Mouse (Mus musculus): ENCODE measurements around the gene Cds2. TPM values are rescaled to one million over a fixed set of nuclear protein-coding genes. Genes with fewer than 3 reads are reported as not detected.
A peak's percentile ranks its signal among the peaks of the same experiment; 100 is the strongest.

Gene Cds2
- polyA plus RNA-seq, 1 experiment: 57.8 TPM

DNA sequence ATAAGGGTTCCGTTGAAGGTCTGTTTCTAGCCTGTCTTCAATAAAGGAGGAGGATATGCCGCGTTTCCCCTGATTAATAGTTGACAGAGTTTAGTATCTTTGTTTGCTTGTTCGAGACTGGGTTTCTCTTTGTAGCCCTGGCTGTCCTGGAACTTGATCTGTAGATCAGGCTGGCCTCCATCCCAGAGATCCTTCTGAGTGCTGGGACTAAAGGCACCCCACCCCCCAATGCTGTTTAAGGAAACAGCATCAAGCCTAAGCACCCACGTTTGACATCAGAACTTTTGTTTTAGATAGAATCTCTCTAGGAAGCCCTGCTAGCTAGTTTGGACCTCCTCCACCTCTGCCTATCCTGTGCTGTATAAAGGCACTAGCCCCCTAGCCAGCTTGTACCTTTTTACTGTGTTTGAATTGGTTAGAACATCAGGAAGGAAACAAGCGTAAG, 1.3 kb downstream of the Cds2 start:
- TF ChIP-seq CTCF (IDR thresholded peaks at IDR 0.05; ENCODE audit: low read depth, low read length): no peak
- no peak for TF ChIP-seq POLR2A (IDR thresholded peaks at IDR 0.05; ENCODE audit: borderline replicate concordance, low read depth, low read length)
- Histone ChIP-seq H3K27ac (ENCODE audit: insufficient read depth, low read depth, low read length) (no peak overlapping the region), H3K4me3 (ENCODE audit: insufficient read depth, low read length) (peak overlapping the region; percentile 90), H3K4me1 (ENCODE audit: control insufficient read depth, insufficient read depth, low read length) (peaks cover 15% of the 10 kb centered on the region)

DNA sequence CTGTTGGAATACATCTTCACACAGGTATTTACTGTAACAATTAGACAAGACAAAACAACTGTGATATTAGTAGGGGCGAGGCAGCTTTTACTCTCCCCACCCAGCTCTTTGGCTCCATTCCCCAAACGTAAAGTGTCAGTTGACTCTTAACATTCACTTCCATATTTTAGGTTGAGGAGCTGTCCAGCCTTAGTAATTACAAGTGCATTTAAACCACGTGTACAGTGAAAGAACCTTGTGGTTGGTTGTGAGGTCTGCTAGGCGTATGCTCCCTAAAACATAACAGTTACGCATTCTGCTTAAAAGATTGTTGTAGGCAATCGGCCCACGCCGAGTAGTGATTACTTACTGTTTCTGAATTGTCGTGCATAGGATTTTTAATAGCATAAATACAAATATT, 2.2 kb downstream of the Cds2 start:
- TF ChIP-seq CTCF (IDR thresholded peaks at IDR 0.05; ENCODE audit: low read depth, low read length) (no peak), POLR2A (IDR thresholded peaks at IDR 0.05; ENCODE audit: borderline replicate concordance, low read depth, low read length) (no peak)
- Histone ChIP-seq H3K4me1 (ENCODE audit: control insufficient read depth, insufficient read depth, low read length) (peaks cover 23% of the 10 kb centered on the region), H3K4me3 (ENCODE audit: insufficient read depth, low read length) (no peak overlapping the region), H3K27ac (ENCODE audit: insufficient read depth, low read depth, low read length) (no peak overlapping the region)

DNA sequence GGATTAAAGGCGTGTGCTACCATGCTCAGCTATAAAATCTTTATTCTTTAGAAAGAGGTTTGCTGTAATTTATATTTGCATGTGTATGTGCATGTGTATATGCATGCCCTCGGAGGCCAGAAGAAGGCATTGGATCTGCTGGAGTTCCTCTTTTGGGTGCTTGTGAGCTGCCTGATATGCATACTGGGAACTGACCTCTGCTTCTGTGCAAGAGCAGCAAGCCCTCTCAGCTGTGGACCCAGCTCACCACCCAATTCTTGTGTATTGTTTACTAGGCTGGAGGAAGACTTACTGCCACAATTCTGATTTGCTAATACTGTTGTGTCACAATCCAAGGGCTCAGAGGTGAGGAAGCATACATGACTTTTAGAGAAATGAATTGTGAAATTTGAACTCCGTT, 3.1 kb downstream of the Cds2 start:
- H3K4me1 ChIP-seq (ENCODE audit: control insufficient read depth, insufficient read depth, low read length): peaks cover 26% of the 10 kb centered on the region
- TF ChIP-seq CTCF (IDR thresholded peaks at IDR 0.05; ENCODE audit: low read depth, low read length): no peak
- H3K27ac ChIP-seq (ENCODE audit: insufficient read depth, low read depth, low read length): peak overlapping the region; percentile 24; the same call in 1 of the 2 replicates
- no peak overlapping the region for H3K4me3 ChIP-seq (ENCODE audit: insufficient read depth, low read length)

DNA sequence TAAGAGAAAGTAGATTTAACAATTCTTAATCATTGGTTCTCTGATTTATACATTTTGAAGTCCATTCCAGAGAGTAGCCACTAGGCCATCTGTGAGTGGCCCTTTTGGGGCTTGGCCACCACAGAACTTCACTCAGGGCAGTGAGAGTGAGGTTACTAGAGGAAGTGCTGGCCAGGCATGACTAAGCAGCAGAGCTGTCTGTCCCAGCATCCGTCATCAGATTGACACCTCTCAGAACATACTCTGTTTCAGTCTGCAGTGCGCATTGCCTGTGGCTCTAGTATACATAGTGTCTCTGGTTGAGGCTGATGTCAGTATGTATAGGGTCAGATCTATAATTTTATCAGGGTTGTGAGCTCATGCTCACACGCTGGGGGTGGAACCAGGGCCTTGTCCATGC, 6.3 kb downstream of the Cds2 start:
- 0 out of 2 replicates have a peak overlapping the region, but pooled peaks have one; percentile 24 for H3K27ac ChIP-seq (ENCODE audit: insufficient read depth, low read depth, low read length)
- TF ChIP-seq CTCF (IDR thresholded peaks at IDR 0.05; ENCODE audit: low read depth, low read length) (no peak), POLR2A (IDR thresholded peaks at IDR 0.05; ENCODE audit: borderline replicate concordance, low read depth, low read length) (no peak)
- no peak overlapping the region for H3K4me3 ChIP-seq (ENCODE audit: insufficient read depth, low read length)
- H3K4me1 ChIP-seq (ENCODE audit: control insufficient read depth, insufficient read depth, low read length): peaks cover 30% of the 10 kb centered on the region

DNA sequence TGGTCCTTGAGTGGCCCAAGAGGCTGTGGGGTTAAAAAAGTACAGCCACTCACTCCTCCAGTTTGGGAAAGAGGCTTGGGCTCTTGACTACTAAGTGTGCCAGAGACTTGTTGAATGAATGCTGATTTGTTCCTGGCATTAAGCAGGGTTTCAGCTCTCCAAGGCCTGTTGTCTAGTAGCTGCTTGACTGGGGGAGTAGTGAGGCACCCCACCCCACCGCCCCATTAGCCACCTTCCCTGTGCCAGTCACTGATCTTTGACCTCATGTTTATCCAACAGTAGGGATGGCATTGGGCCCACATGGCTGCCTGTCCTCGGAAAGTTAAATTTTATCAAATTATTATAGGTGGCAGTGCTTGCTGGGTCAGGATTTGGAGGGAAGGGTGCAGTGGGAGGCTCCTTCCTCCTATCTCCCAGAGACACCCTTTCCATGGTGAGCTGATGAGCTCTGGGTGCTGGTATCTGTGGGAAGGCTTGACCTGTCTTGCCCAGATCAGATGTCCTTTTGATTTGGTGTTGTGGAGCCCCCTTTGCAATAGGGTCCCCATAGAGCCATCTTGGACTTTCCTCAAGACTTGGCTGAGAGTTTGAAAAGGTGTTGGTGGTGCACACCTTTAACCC, 7.5 kb downstream of the Cds2 start:
- Histone ChIP-seq H3K4me3 (ENCODE audit: insufficient read depth, low read length) (no peak overlapping the region), H3K27ac (ENCODE audit: insufficient read depth, low read depth, low read length) (no peak overlapping the region), H3K4me1 (ENCODE audit: control insufficient read depth, insufficient read depth, low read length) (peaks cover 28% of the 10 kb centered on the region)
- TF ChIP-seq POLR2A (IDR thresholded peaks at IDR 0.05; ENCODE audit: borderline replicate concordance, low read depth, low read length): no peak
- no peak for TF ChIP-seq CTCF (IDR thresholded peaks at IDR 0.05; ENCODE audit: low read depth, low read length)

DNA sequence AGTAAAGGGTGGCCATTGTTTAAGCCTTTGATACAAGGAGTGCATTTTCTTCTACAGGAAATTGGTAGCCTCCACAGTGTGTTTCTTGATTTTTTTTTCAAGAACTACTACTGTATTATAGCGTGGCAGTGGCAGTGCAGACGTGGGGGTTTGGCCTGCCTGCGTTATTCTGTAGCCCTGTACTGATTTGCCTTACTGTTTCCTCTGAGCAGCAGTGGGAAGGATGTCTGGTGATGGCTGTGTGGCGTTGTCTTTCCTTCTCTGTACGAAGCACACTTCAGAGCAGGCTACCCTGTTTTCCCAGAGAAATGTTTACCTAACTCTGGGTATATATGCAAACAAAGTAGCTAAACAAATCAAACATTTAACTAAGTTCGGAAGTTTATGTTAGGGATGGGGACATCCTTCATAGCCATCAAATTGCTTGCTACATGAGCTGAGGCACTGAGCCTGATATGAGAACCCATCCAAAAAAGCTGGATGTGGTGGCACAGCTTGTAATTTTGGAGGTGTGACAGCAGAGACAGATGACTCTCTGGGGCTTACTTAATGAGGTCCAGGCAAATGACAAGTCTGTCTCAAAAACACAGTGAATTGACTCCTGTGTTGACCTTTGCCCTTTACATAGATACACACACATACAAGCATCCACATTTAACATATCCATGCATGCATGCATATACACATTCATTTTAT, 9.9 kb downstream of the Cds2 start:
- no peak overlapping the region for H3K27ac ChIP-seq (ENCODE audit: insufficient read depth, low read depth, low read length)
- H3K4me3 ChIP-seq (ENCODE audit: insufficient read depth, low read length): no peak overlapping the region
- peaks cover 24% of the 10 kb centered on the region for H3K4me1 ChIP-seq (ENCODE audit: control insufficient read depth, insufficient read depth, low read length)
- TF ChIP-seq CTCF (IDR thresholded peaks at IDR 0.05; ENCODE audit: low read depth, low read length): no peak
- no peak for TF ChIP-seq POLR2A (IDR thresholded peaks at IDR 0.05; ENCODE audit: borderline replicate concordance, low read depth, low read length)

DNA sequence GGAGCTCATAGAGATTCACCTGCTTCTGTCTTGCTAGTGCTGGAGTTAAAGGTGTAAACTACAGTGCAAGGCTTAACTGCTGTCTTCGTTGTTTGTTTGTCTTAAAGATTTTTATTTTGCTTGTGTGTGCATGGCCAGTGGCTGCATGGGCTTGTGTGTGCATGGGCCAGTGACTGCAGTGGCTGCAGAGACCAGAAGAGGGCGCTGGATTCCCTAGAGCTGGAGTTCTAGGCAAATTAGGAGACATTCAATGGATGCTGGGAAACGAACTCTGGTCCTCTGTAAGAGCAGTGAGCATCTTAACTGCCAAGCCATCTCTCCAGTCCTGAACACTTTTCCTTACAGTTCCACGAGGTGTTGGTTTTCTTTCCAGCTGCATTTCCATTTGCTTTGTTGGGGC, 12.6 kb downstream of the Cds2 start:
- Histone ChIP-seq H3K27ac (ENCODE audit: insufficient read depth, low read depth, low read length) (no peak overlapping the region), H3K4me1 (ENCODE audit: control insufficient read depth, insufficient read depth, low read length) (peaks cover 18% of the 10 kb centered on the region), H3K4me3 (ENCODE audit: insufficient read depth, low read length) (no peak overlapping the region)
- TF ChIP-seq CTCF (IDR thresholded peaks at IDR 0.05; ENCODE audit: low read depth, low read length): no peak

DNA sequence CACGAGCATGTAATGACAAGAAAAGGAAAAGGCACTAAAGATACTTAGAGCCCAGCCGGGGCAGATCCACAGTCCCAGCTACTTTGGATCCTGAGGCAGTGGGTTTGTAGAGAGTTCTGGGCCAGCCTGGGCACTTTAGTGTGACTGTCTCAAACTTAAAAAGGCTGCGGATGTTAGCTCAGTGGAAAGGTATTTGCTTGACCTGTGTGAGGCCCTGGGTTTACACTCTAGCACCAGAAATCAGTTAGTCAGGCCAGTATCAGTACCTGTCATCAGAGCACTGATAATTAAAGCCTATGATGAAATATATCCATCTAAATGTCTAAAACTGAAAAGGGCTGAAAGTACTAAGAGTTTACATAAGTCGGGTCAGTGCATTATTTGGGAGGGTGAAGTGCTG, 13.3 kb downstream of the Cds2 start:
- peaks cover 19% of the 10 kb centered on the region for H3K4me1 ChIP-seq (ENCODE audit: control insufficient read depth, insufficient read depth, low read length)
- TF ChIP-seq POLR2A (IDR thresholded peaks at IDR 0.05; ENCODE audit: borderline replicate concordance, low read depth, low read length) (no peak), CTCF (IDR thresholded peaks at IDR 0.05; ENCODE audit: low read depth, low read length) (no peak)
- no peak overlapping the region for H3K4me3 ChIP-seq (ENCODE audit: insufficient read depth, low read length)
- no peak overlapping the region for H3K27ac ChIP-seq (ENCODE audit: insufficient read depth, low read depth, low read length)

DNA sequence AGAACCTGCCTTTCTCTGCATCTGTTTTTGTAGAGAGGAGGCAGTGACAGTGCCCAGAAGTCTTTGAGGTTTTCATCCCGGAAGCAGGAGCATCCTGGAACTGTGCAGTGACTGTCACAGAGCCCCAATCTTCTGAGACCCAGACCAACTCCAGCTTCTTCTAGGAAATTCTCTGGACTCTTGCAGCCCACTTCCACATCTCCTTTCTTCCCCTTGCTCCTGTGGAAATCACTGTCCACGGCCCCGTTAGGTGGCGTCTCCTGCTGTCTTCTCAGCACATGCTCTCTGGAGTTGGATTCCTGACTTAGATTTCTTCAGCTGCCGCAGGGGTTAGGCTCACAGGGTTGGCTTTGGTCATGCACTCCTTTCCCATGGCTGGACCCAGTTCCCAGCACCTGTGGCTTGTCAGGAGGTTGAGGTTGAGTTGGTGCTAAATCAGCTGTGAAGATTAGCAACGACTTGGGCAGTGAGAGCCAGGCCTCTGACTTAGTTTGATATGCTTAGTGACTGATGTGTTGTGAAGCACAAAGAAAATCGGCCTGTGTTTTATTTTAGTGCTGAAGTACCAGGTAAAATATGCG, 15.4 kb downstream of the Cds2 start:
- no peak overlapping the region for H3K4me3 ChIP-seq (ENCODE audit: insufficient read depth, low read length)
- TF ChIP-seq CTCF (IDR thresholded peaks at IDR 0.05; ENCODE audit: low read depth, low read length) (no peak), POLR2A (IDR thresholded peaks at IDR 0.05; ENCODE audit: borderline replicate concordance, low read depth, low read length) (no peak)
- H3K4me1 ChIP-seq (ENCODE audit: control insufficient read depth, insufficient read depth, low read length): peaks cover 33% of the 10 kb centered on the region
- no peak overlapping the region for H3K27ac ChIP-seq (ENCODE audit: insufficient read depth, low read depth, low read length)

DNA sequence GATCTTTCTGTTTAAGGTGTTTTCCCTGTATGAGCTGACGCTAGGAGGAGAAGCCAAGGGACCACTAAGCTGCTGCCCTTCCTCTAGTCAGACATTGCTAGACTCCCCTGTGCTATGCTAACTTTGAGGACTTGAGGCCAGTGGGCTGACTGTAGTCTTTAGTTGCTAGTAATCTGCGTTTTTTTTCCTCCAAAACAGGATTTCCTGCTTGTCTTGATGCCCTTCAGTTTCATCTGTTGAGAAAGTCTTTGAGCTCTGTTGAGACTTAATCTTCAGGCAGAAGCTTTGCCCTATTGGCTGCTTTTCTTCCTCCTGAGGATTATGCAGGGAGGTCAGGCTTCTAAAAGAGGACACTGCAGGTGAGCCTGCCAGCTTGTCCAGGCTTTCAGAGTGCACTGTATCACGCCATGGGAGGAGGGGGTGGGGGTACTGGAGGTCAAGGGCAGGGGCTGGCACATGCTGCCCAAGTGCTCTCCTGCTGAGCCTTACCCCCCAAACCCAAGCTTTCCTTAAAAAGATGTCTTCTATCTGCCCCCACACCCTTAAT, 16.5 kb downstream of the Cds2 start:
- no peak for TF ChIP-seq CTCF (IDR thresholded peaks at IDR 0.05; ENCODE audit: low read depth, low read length)
- no peak for TF ChIP-seq POLR2A (IDR thresholded peaks at IDR 0.05; ENCODE audit: borderline replicate concordance, low read depth, low read length)
- no peak overlapping the region for H3K4me3 ChIP-seq (ENCODE audit: insufficient read depth, low read length)
- no peak overlapping the region for H3K27ac ChIP-seq (ENCODE audit: insufficient read depth, low read depth, low read length)
- peaks cover 35% of the 10 kb centered on the region for H3K4me1 ChIP-seq (ENCODE audit: control insufficient read depth, insufficient read depth, low read length)

All from bone marrow macrophage, adult 2 months (primary cell).